Mouse (Mus musculus) midbrain, embryonic 12.5 days (tissue): Measurements from ENCODE around the gene Synm. TPM values are rescaled to one million over a fixed set of nuclear protein-coding genes. Genes with fewer than 3 reads are reported as not detected.

ENCODE experiments used
- ATAC-seq: fragments of 200-750 bp; cut with Nextera tagmentation; 2 replicates; pipeline ENCODE4 v1.8.0; 2017; ENCODE audit warnings: low read depth, moderate TSS enrichment, moderate library complexity; ENCODE audit not compliant: low FRiP score
- H3K27ac ChIP-seq: fragments of 300-500 bp; sonication (generic); replicated peaks from 2 replicates; pipeline ENCODE4 v1.5.1; 2016; ENCODE audit warnings: mild to moderate bottlenecking
- H3K27me3 ChIP-seq: fragments of 300-500 bp; sonication (generic); 2 replicates; pipeline ENCODE4 v1.6.1; 2016; ENCODE audit warnings: mild to moderate bottlenecking
- H3K36me3 ChIP-seq: fragments of 300-500 bp; sonication (generic); 2 replicates; pipeline ENCODE4 v1.6.1; 2016
- H3K4me1 ChIP-seq: fragments of 300-500 bp; sonication (generic); 2 replicates; pipeline ENCODE4 v1.6.1; 2016
- H3K4me2 ChIP-seq: fragments of 300-500 bp; sonication (generic); replicated peaks from 2 replicates; pipeline ENCODE4 v1.6.1; 2016; ENCODE audit warnings: mild to moderate bottlenecking, moderate library complexity
- H3K4me3 ChIP-seq: fragments of 300-500 bp; sonication (generic); 2 replicates; pipeline ENCODE4 v1.5.1; 2016; ENCODE audit warnings: mild to moderate bottlenecking
- H3K9ac ChIP-seq: fragments of 300-500 bp; sonication (generic); replicated peaks from 2 replicates; pipeline ENCODE4 v1.6.1; 2016; ENCODE audit warnings: mild to moderate bottlenecking, moderate library complexity
- H3K9me3 ChIP-seq: fragments of 300-500 bp; sonication (generic); 2 replicates; pipeline ENCODE4 v1.6.1; 2016; ENCODE audit warnings: mild to moderate bottlenecking
- WGBS: fragments of 180-500 bp; shearing (Covaris S2); methylation state at CpG from one replicate; pipeline ENCODE4 v1.1.7; 2016; 5-methylcytosine and 5-hydroxymethylcytosine counted together
- polyA plus RNA-seq: library from polyadenylated mRNA; unstranded; fragments of >200 nt; fragmentation: Nextera tagmentation; extraction: Ambion mirVana; gene quantifications from 2 replicates; pipeline ENCODE4 v1.2.1, GENCODE M21; 2016

Gene Synm
- polyA plus RNA-seq, 1 experiment from 2014 or later, result 1.9 TPM

- Histone ChIP-seq H3K27ac (no peak overlapping the region), H3K9me3 (no peaks in the 10 kb centered on the region), H3K4me3 (no peak overlapping the region), H3K36me3 (no peaks in the 10 kb centered on the region), H3K9ac (no peak overlapping the region), H3K4me2 (no peak overlapping the region), H3K27me3 (no peaks in the 10 kb centered on the region), H3K4me1 (no peaks in the 10 kb centered on the region; the same call in 1 of the 2 replicates)
- ATAC-seq, result no peak
- WGBS, result 81% methylated on average over 3 of the region's 3 CpGs
These were observed 16.1 kb upstream of the Synm start for GRCm38 (mm10) chr7:67775623-67776022.

- Histone ChIP-seq H3K4me3 (no peak overlapping the region), H3K4me2 (no peak overlapping the region), H3K4me1 (no peaks in the 10 kb centered on the region; the same call in 1 of the 2 replicates), H3K36me3 (no peaks in the 10 kb centered on the region), H3K27me3 (no peaks in the 10 kb centered on the region), H3K9ac (no peak overlapping the region), H3K9me3 (no peaks in the 10 kb centered on the region), H3K27ac (no peak overlapping the region)
- 92% methylated on average over 9 of the region's 9 CpGs for WGBS
- ATAC-seq, result no peak
These were observed 12.7 kb upstream of the Synm start for GRCm38 (mm10) chr7:67772231-67772630.

GRCm38 (mm10) chr7:67769487-67769886, 9.9 kb upstream of the Synm start:
- no peak for ATAC-seq
- no peaks in the 10 kb centered on the region for H3K9me3 ChIP-seq
- no peaks in the 10 kb centered on the region for H3K4me1 ChIP-seq
- peaks cover 13% of the 10 kb centered on the region for H3K27me3 ChIP-seq
- H3K4me2 ChIP-seq, result no peak overlapping the region
- no peak overlapping the region for H3K4me3 ChIP-seq
- H3K36me3 ChIP-seq, result no peaks in the 10 kb centered on the region
- H3K9ac ChIP-seq, result no peak overlapping the region
- no peak overlapping the region for H3K27ac ChIP-seq
- 93% methylated on average over 5 of the region's 5 CpGs for WGBS

GRCm38 (mm10) chr7:67768125-67768524, 8.6 kb upstream of the Synm start:
- WGBS, result 93% methylated on average over 3 of the region's 3 CpGs
- Histone ChIP-seq H3K4me1 (no peaks in the 10 kb centered on the region), H3K36me3 (no peaks in the 10 kb centered on the region), H3K9me3 (no peaks in the 10 kb centered on the region), H3K4me2 (no peak overlapping the region), H3K27me3 (peaks cover 15% of the 10 kb centered on the region), H3K4me3 (no peak overlapping the region), H3K9ac (no peak overlapping the region), H3K27ac (no peak overlapping the region)
- ATAC-seq, result no peak

GRCm38 (mm10) chr7:67763625-67764024, 4.1 kb upstream of the Synm start:
- ATAC-seq, result no peak
- H3K4me2 ChIP-seq, result no peak overlapping the region
- 78% methylated on average over 3 of the region's 3 CpGs for WGBS
- H3K36me3 ChIP-seq, result no peaks in the 10 kb centered on the region
- no peak overlapping the region for H3K9ac ChIP-seq
- no peaks in the 10 kb centered on the region for H3K9me3 ChIP-seq
- no peak overlapping the region for H3K27ac ChIP-seq
- H3K27me3 ChIP-seq, result peaks cover 37% of the 10 kb centered on the region
- no peak overlapping the region for H3K4me3 ChIP-seq
- peaks cover 7% of the 10 kb centered on the region for H3K4me1 ChIP-seq

GRCm38 (mm10) chr7:67758858-67759628, 499 bp downstream of the Synm start:
- Histone ChIP-seq H3K9ac (peak overlapping the region; percentile 63), H3K4me2 (peak overlapping the region; percentile 100), H3K4me3 (peak overlapping the region; percentile 61), H3K27me3 (peaks cover 44% of the 10 kb centered on the region), H3K36me3 (no peaks in the 10 kb centered on the region), H3K9me3 (no peaks in the 10 kb centered on the region), H3K4me1 (peaks cover 18% of the 10 kb centered on the region), H3K27ac (peak overlapping the region; percentile 43; the same call in 1 of the 2 replicates)
- ATAC-seq, result peak; percentile 79
- WGBS, result under 1% methylated on average over 92 of the region's 92 CpGs

- no peaks in the 10 kb centered on the region for H3K36me3 ChIP-seq
- no peaks in the 10 kb centered on the region for H3K9me3 ChIP-seq
- no peak overlapping the region for H3K27ac ChIP-seq
- WGBS, result 2% methylated on average over 19 of the region's 19 CpGs
- peak overlapping the region; percentile 100 for H3K4me2 ChIP-seq
- H3K4me3 ChIP-seq, result peak overlapping the region; percentile 61
- H3K4me1 ChIP-seq, result peaks cover 18% of the 10 kb centered on the region
- H3K27me3 ChIP-seq, result peaks cover 44% of the 10 kb centered on the region
- peak overlapping the region; percentile 63; the same call in 1 of the 2 replicates for H3K9ac ChIP-seq
- no peak; the same call in 1 of the 2 replicates for ATAC-seq
These were observed 1.1 kb downstream of the Synm start for GRCm38 (mm10) chr7:67758506-67758857.

GRCm38 (mm10) chr7:67756636-67757035, 2.9 kb downstream of the Synm start:
- H3K27me3 ChIP-seq, result peaks cover 44% of the 10 kb centered on the region
- ATAC-seq, result no peak

GRCm38 (mm10) chr7:67755366-67755765, 4.2 kb downstream of the Synm start:
- Histone ChIP-seq H3K9ac (no peak overlapping the region), H3K4me3 (no peak overlapping the region), H3K36me3 (no peaks in the 10 kb centered on the region), H3K9me3 (no peaks in the 10 kb centered on the region), H3K4me1 (peaks cover 18% of the 10 kb centered on the region), H3K27me3 (peaks cover 37% of the 10 kb centered on the region), H3K27ac (no peak overlapping the region), H3K4me2 (no peak overlapping the region)
- WGBS, result 79% methylated on average over 7 of the region's 7 CpGs
- ATAC-seq, result no peak

More at GRCm38 (mm10) chr7:67756636-67757035, 2.9 kb downstream of the Synm start:
- Histone ChIP-seq H3K9ac (no peak overlapping the region), H3K4me1 (peaks cover 18% of the 10 kb centered on the region), H3K27ac (no peak overlapping the region), H3K36me3 (no peaks in the 10 kb centered on the region), H3K4me2 (no peak overlapping the region), H3K4me3 (no peak overlapping the region), H3K9me3 (no peaks in the 10 kb centered on the region)
- 65% methylated on average over 5 of the region's 5 CpGs for WGBS

- peaks cover 18% of the 10 kb centered on the region for H3K4me1 ChIP-seq
- H3K36me3 ChIP-seq, result no peaks in the 10 kb centered on the region
- no peak overlapping the region for H3K27ac ChIP-seq
- peaks cover 32% of the 10 kb centered on the region for H3K27me3 ChIP-seq
- WGBS, result 76% methylated on average over 11 of the region's 11 CpGs
- H3K9ac ChIP-seq, result no peak overlapping the region
- no peaks in the 10 kb centered on the region for H3K9me3 ChIP-seq
- H3K4me2 ChIP-seq, result no peak overlapping the region
- ATAC-seq, result no peak
- H3K4me3 ChIP-seq, result no peak overlapping the region
These were observed 4.9 kb downstream of the Synm start for GRCm38 (mm10) chr7:67754606-67755005.

GRCm38 (mm10) chr7:67749441-67750239, 9.9 kb downstream of the Synm start:
- H3K4me2 ChIP-seq, result no peak overlapping the region
- H3K9ac ChIP-seq, result no peak overlapping the region
- 85% methylated on average over 4 of the region's 4 CpGs for WGBS
- no peaks in the 10 kb centered on the region for H3K4me1 ChIP-seq
- no peaks in the 10 kb centered on the region for H3K36me3 ChIP-seq
- no peak overlapping the region for H3K27ac ChIP-seq
- ATAC-seq, result no peak
- no peak overlapping the region for H3K4me3 ChIP-seq
- no peaks in the 10 kb centered on the region for H3K27me3 ChIP-seq
- no peaks in the 10 kb centered on the region for H3K9me3 ChIP-seq

GRCm38 (mm10) chr7:67747731-67748305, 11.7 kb downstream of the Synm start:
- 94% methylated on average over 4 of the region's 4 CpGs for WGBS
- Histone ChIP-seq H3K9ac (no peak overlapping the region), H3K4me2 (no peak overlapping the region), H3K36me3 (no peaks in the 10 kb centered on the region), H3K27me3 (no peaks in the 10 kb centered on the region), H3K27ac (no peak overlapping the region), H3K4me1 (no peaks in the 10 kb centered on the region), H3K9me3 (no peaks in the 10 kb centered on the region), H3K4me3 (no peak overlapping the region)
- ATAC-seq, result no peak
